Mouse (Mus musculus) bone marrow, adult 2 months (tissue): ENCODE measurements around the gene Glrx. TPM values are rescaled to one million over a fixed set of nuclear protein-coding genes. Genes with fewer than 3 reads are reported as not detected.

Source experiments
- H3K27ac ChIP-seq: fragments of 200-500 bp; 2 replicates; pipeline ENCODE4 v1.5.1; 2012; ENCODE audit warnings: low read depth, mild to moderate bottlenecking, control low read depth, inconsistent platforms, low read length; ENCODE audit not compliant: control insufficient read depth, poor library complexity, insufficient read depth
- H3K4me1 ChIP-seq: fragments of 200-500 bp; 2 replicates; pipeline ENCODE4 v1.6.1; 2011; ENCODE audit warnings: low read length; ENCODE audit not compliant: control insufficient read depth, insufficient read depth
- H3K4me3 ChIP-seq: fragments of 200-500 bp; replicated peaks from 2 replicates; pipeline ENCODE3; 2011; ENCODE audit warnings: mild to moderate bottlenecking, low read depth, low read length, control low read depth; ENCODE audit not compliant: control insufficient read depth
- CTCF ChIP-seq: fragments of 200-500 bp; IDR thresholded peaks from 2 replicates; pipeline ENCODE4 v1.5.1; 2011; ENCODE audit warnings: low read length, control low read depth; ENCODE audit not compliant: control insufficient read depth, insufficient read depth
- POLR2A ChIP-seq: fragments of 200-500 bp; IDR thresholded peaks from 2 replicates; pipeline ENCODE4 v1.6.1; 2011; ENCODE audit warnings: low read depth, mild to moderate bottlenecking, control low read depth, low read length, borderline replicate concordance; ENCODE audit not compliant: control insufficient read depth
- WGBS: fragments of 180-500 bp; shearing (Covaris S2); methylation state at CpG from one replicate; pipeline ENCODE4 v1.1.7; 2018; 5-methylcytosine and 5-hydroxymethylcytosine counted together
- polyA plus RNA-seq: library from polyadenylated mRNA; stranded (reverse); fragments of >200 nt; gene quantifications from 2 replicates; pipeline ENCODE4 v1.2.4, GENCODE M21; 2011; ENCODE audit warnings: low replicate concordance; ENCODE audit not compliant: missing spikeins, insufficient read depth, insufficient read length

Gene Glrx
- polyA plus RNA-seq, 1 experiment = 64.5 TPM

GRCm38 (mm10) chr13:75843993-75844683, 4.5 kb downstream of the Glrx start:
- Histone ChIP-seq H3K4me1 (peaks cover 2% of the 10 kb centered on the region; the same call in 1 of the 2 replicates), H3K27ac (peak overlapping the region; percentile 70)

GRCm38 (mm10) chr13:75844833-75845518, 5.3 kb downstream of the Glrx start:
- WGBS = 75% methylated on average over 2 of the region's 2 CpGs
- H3K27ac ChIP-seq = peak overlapping the region; percentile 70; the same call in 1 of the 2 replicates
- H3K4me1 ChIP-seq = peaks cover 2% of the 10 kb centered on the region; the same call in 1 of the 2 replicates
- no peak overlapping the region for H3K4me3 ChIP-seq
- TF ChIP-seq POLR2A (no peak), CTCF (no peak)

More at GRCm38 (mm10) chr13:75843993-75844683, 4.5 kb downstream of the Glrx start:
- no peak overlapping the region for H3K4me3 ChIP-seq
- WGBS = 13% methylated on average over 8 of the region's 8 CpGs
- TF ChIP-seq POLR2A = no peak
- no peak for TF ChIP-seq CTCF

GRCm38 (mm10) chr13:75845519-75846166, 6.0 kb downstream of the Glrx start:
- H3K27ac ChIP-seq = peak overlapping the region; percentile 33; the same call in 1 of the 2 replicates
- 5% methylated on average over 4 of the region's 4 CpGs for WGBS
- peaks cover 2% of the 10 kb centered on the region; the same call in 1 of the 2 replicates for H3K4me1 ChIP-seq
- TF ChIP-seq POLR2A (no peak), CTCF (no peak)
- H3K4me3 ChIP-seq = no peak overlapping the region

GRCm38 (mm10) chr13:75847027-75847426, 7.4 kb downstream of the Glrx start:
- no peak overlapping the region for H3K4me3 ChIP-seq
- TF ChIP-seq CTCF = no peak
- no peak for TF ChIP-seq POLR2A
- peaks cover 2% of the 10 kb centered on the region; the same call in 1 of the 2 replicates for H3K4me1 ChIP-seq
- WGBS = 69% methylated on average over 6 of the region's 6 CpGs
- H3K27ac ChIP-seq = no peak overlapping the region

- Histone ChIP-seq H3K4me3 (no peak overlapping the region), H3K27ac (no peak overlapping the region), H3K4me1 (no peaks in the 10 kb centered on the region)
- TF ChIP-seq CTCF = no peak
- TF ChIP-seq POLR2A = no peak
- WGBS = 79% methylated on average over 4 of the region's 4 CpGs
Measured at GRCm38 (mm10) chr13:75852027-75852426, 12.4 kb downstream of the Glrx start.

- 87% methylated on average over 3 of the region's 3 CpGs for WGBS
- H3K27ac ChIP-seq = no peak overlapping the region
- H3K4me3 ChIP-seq = no peak overlapping the region
- no peaks in the 10 kb centered on the region for H3K4me1 ChIP-seq
- TF ChIP-seq CTCF = no peak
- TF ChIP-seq POLR2A = no peak
Measured at GRCm38 (mm10) chr13:75853118-75853517, 13.4 kb downstream of the Glrx start.

- WGBS = 74% methylated on average over 1 of the region's 1 CpGs
- TF ChIP-seq CTCF (no peak), POLR2A (no peak)
- Histone ChIP-seq H3K27ac (no peak overlapping the region), H3K4me3 (no peak overlapping the region), H3K4me1 (no peaks in the 10 kb centered on the region)
Measured at GRCm38 (mm10) chr13:75859264-75859844, 19.7 kb downstream of the Glrx start.

- TF ChIP-seq CTCF (no peak), POLR2A (no peak)
- Histone ChIP-seq H3K27ac (no peak overlapping the region; the same call in 1 of the 2 replicates), H3K4me3 (no peak overlapping the region), H3K4me1 (no peaks in the 10 kb centered on the region; the same call in none of the 2 replicates)
Measured at GRCm38 (mm10) chr13:75865486-75866184, 26.0 kb downstream of the Glrx start.
